Mouse (Mus musculus) Muller cell, postnatal 12 days (primary cell): ENCODE data around the gene Ninl.

Source experiments
- DNase-seq: peaks from one replicate; pipeline ENCODE4 v3.0.0-alpha.2; 2015; ENCODE audit errors: inconsistent ontology term

The Ninl gene

GRCm38 (mm10) chr2:151039232-151039695 is at the start of gene Ninl, which contains the start of gene Nanp:
Gene Ninl, minus strand, starts transcription at chr2:151039382.
Gene Nanp, minus strand, starts transcription at chr2:151039398.
- DNase-seq = peak; percentile 94

DNA sequence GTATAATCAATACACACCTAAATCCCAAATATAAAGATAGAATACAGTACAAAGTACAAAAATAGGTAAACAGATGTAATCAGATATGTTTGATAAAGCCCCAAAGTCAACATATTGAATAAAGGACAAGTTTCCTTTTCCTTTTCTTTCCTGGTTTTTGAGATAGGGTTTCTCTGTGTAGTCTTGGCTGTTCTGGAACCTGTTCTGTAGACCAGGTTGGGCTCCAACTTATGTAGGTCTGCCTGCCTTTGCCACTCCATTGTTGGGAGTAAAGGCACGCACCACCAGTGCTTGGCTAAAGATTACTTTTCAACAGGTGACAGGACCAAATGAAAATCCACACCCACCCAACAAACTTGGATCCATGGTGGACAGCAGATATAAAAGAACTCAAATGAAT is 17.5 kb upstream of the Ninl start:
- no peak for DNase-seq

- DNase-seq = no peak
Measured at GRCm38 (mm10) chr2:151040411-151040810, 1.2 kb upstream of the Ninl start.

GRCm38 (mm10) chr2:151039726-151040125 is 544 bp upstream of the Ninl start:
- no peak for DNase-seq

DNA sequence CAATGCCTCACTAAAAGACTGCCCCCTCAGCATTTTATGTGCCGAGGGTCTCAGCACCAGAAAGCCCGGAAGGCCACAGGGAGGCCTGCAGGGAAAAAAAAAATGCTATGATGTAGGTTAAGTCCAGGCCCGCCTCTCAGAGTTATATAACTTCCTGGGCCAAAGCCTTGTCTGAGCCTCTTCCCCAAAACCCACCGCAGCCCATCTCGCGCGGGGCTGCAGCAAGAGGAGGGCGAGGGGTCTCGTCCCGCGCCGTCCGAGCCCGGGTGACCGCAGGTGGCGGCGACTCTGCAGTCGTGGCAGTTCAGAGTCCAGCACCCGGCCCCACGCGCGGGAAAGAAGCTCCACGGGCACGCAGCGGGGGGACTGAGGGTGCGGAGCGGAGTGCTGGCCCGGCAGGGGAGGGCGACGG is 365 bp downstream of the Ninl start:
- DNase-seq = peak; percentile 72

DNA sequence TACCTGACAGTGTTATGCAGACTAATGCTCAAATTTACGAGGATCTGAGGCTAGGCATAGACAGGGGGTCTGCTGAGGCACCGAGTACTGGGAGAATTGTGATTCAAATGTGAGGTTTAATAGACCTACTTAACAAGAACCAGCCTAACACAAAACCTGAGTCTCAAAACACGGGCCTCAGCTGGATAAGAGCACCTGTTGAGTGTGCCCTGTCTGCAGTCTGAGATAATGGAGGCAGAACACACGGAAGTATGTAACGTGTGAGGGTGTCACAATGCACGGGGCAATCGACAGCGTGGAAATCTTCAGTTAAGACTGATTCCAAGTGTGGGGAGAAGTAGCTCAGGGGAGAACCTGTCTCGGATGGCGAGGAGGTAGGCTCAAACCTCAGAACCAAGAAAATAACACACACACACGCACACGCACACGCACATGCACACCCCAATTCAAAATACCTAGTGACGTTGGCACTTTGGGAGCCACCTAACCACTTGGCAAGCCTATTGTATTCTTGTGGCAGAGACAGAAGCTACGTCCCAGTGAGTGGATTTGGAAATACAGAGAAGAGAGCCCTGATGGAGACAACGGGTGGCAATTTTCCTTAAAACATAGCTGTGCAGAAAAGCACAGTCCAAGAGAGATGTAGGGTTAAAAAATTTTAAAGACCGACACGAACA is 1.2 kb downstream of the Ninl start:
- DNase-seq = peak; percentile 14

DNA sequence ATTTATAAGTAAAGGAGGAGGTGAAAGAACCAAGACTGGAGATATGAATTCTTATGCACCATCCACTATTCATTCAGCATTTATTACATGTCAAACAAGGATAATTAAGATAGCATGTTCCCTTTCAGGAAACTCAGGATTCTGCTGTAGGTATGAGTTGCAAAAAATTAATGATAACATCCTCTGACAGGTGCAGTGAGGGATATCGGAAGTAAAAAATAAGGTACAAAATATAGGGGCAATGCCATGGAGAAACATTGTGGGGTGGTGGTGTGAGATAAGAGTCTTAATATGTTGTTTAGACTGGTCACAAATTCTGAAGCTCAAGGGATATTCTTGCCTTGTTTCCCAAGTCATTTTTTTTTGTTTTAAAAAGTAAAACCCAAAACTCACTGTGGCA is 1.9 kb downstream of the Ninl start:
- DNase-seq = no peak

DNA sequence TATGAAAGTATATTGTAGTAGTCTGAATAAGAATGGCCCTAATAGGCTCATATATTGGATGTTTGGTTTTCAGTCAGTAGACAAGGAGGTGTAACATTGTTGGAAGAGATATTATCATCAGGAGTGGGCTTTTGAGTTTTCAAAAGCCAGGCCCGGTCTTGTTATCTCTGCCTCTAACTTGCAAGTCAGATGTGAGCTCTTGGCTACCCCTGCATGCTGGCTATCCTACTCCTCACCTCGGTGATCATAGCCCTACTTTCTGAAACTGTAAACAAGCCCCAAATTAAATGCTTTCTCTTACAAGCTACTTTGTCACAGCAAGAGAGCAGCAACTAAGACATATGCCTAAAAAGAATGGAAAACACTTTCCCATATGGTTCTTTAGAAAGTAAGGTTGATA is 2.5 kb downstream of the Ninl start:
- DNase-seq = no peak

DNA sequence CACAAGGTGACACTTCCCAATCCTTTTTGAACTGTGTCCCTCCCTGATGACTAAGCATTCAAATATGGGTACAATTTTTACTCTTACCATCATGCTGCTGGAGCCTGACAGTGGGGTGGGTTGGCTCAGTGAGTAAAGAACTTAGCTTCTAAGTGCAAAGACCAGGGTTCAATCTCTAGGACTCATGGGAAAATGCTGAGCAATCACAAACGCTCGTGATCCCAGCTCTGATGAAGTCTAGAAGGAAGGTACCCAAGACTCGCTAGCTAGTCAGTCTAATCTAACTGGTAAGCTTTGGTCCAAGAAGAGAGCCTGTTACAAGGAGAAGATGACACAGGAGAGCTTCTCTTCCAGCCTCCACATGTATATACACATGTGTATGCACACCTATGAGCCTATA is 4.7 kb downstream of the Ninl start:
- no peak for DNase-seq

DNA sequence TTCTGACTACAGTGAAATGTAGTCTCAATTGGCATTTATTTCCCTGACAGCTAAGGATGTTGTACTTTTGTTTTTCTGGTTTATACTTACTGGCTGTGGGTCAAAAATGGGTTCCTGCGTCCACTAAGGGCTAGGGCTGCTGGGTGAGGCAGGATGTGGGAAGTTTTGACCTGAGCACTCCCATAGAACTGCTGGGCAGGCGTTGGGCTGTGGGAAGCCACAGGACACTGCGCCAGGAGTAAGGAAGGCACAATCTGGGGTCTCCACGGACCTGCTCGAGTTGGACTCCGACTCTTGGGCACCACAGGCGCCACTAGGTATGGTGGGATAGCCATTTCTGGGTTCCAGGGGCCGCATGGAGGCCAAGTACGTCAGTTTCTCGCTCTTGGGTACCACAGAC is 18.0 kb downstream of the Ninl start:
- DNase-seq = no peak

DNA sequence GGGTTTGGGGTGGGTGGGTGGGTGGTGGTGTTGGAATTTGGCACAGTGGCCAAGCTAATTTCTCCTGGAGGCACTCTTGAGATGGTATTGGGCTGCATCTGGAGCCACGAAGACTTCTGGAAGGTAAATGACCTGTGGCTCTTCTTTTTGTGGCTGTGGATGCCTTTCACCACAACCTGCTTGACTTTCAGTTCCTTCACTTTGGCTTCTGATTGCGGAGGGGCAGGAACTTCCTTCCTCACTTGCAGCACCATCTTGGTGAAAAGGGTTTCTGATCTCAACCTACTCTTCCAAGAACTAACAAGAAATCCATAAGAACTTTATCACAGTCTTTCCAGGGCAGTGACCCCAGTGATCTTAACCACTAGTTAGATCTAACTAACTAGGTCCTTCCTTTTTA is 23.9 kb downstream of the Ninl start:
- no peak for DNase-seq

- no peak for DNase-seq
Measured at GRCm38 (mm10) chr2:151011273-151011672, 27.9 kb downstream of the Ninl start.

DNA sequence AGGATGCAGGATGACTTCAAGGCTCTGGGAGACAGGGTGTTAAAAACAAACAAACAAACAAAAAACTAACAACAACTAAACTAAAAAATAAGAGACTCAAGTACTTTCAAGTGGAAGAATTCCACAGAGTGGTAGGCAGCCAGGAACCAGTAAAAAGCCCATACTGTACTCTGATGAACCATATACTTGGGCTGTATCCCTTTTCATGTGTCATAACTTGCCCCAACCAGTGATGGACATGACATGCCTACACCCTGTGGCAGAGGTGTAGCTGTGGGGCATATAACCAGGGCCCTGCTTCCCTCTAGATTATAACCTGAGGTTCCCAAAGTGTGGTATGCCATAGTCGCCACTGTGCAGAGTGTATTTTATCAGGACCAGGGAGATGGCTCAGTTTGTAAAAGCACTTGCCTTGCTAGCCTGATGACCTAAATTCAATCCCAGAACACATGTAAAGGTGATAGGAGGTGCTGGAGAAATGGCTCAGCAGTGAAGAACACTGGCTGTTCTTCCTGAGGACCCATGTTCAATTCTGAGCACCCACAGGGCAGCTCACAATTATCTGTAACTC is 29.6 kb downstream of the Ninl start:
- no peak for DNase-seq

DNA sequence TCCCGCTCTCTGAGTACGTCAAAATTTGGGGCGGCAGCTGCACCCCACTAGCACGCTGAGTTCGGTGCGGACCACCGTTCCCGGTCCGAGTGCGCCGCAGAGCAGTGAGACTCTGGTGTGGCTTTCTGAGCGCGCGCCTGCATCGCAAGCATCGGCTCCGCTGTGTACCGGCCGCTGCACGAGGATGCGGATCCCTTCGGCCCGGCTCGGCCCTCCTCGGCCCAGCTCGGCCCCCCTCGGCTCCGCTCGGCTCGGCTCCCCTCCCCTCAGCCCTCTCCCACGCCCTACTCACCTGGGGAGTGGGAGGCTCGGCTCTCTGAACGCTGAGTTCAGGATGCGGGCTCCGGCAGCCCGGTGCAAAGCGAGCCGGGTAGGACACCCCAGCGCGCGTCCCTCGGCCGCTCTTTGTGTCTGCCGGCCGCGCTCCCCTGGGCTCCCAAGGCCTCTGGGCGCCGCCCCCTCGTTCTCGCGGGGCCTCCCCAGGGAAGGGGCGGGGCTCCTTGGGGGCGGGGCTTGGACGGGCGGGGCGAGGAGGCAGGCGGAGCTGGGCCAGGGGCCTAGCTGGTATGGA is 30.2 kb downstream of the Ninl start:
- DNase-seq = peak; percentile 94

DNA sequence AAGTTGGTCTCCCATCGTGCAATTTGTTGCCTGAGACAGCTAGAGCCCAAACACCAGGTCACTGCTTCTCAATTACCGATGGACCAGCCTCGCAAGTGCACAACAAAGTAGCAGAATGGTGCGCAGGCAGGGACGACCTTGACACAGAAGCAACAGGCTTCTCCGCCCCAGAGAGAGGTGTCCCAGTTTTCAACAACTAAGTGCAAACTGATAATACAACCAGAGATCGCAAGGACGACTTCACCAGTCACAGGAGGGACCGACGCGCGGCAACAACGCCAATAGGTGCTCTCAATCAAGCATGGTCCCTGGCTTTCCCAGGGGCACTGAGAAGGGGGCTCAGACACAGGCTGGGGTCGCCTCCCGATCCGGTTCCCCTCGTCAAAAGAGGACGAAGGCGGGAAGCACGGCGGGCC is 30.7 kb downstream of the Ninl start:
- no peak for DNase-seq

- DNase-seq = no peak
Measured at GRCm38 (mm10) chr2:151008006-151008405, 31.2 kb downstream of the Ninl start.

DNA sequence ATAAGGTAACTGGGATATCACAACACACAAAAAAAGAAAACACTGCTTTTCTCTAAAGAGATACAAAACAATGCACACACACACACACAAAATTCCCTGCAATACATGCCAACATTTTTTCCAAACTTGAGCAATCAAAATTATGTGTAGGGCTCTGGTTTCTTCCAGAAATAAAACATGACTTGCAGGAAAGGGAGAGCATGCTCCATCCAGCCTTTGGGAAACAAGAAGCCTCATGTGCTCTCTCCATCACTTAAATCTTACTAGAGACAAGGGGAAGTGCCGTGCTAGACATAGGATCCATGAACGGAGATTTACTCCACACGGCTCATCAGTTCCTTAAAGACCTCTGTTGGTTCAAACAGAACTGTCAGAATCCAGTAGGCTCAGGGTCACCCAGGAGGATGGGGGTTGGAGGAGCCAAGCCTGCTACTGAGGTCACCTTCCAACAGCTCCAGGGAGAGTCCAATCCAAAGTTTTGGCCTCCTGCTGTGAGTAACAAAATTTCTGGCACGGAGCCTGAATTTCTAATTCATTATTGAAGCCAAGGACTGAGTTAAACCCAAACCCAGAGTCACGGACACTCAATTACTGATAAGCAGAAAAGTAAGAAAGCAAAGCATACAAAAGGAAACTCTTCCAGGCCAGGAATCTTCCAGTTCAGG is 32.8 kb downstream of the Ninl start:
- peak; percentile 34 for DNase-seq

DNA sequence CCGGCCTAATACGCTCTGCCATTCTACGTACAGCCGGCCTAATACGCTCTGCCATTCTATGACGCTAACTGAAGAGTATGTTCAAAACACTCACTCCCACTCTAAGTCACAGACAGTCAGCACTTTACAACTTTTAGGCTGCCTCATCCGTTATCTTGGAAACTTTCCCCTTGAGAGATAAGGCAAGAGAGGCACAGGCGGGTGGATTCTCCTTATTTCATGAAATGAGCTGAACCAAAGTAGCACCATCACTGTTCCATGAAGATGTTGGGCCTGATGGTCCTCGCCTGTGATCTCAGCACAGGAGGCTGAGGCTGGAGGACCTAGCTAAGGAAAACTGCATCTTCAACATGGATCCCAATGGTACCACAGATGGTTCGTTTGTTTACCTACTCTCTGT is 34.8 kb downstream of the Ninl start:
- no peak for DNase-seq

DNA sequence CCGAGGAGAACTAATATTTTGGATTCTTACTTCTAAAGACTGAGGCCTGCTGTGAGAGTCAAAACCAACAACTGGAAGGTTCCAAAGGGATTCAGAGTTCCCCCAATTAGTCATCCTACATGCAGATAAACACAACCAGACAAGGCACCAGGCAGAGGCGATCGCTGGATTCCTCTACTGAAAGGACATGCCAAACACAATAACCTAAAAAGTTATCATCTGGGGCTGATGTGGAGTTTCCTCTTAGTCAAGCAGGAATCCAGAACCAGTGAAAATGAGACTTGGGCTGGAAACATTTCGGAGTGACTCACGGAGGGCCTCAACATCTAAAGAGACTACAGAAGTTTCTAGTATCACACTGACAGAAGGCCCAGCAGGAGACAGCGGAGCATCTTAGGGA is 35.4 kb downstream of the Ninl start:
- DNase-seq = peak; percentile 70

GRCm38 (mm10) chr2:151001619-151002175 is 37.5 kb downstream of the Ninl start:
- no peak for DNase-seq

DNA sequence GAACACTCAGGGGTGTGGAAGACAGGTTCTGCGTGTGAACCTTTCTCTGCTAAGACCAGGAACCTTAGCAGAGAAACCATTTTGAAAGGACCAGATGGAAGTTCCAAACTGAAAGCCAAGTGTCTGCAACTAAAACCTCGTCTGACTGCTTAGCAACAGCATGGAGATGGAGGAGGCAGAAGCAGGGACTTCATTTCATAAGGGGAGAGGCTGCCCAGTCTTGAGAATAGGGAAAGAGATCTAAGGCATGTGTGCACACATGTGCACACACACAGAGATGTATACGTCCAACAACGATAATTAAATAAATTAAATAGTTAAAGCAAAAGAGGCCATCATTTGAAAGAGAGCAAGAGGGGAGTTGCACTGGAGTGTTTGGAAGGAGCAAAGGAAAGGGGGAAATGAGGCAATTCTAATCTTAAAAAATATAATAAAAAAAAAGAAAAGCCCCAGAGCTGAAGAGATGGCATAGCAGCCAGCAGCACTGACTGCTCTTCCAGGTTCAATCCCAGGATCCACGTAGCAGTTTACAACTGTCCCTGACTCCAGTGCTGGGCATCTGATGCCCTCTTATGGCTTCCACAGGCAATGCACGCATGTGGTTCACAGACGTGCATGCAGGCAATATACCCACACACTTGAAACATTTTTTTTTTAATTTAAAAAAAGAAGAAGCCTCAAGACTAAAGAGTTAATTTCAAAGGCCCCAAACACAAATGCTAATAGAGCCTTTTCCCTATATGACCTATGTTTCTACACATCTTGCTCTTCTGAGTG is 38.6 kb downstream of the Ninl start:
- DNase-seq = peak; percentile 24

GRCm38 (mm10) chr2:150999021-150999420 is 40.2 kb downstream of the Ninl start:
- no peak for DNase-seq
